Mouse (Mus musculus): ENCODE measurements around the gene Sh3bp5.
"Not testable (repeated sequence)": the region's sequence is repeated elsewhere in the genome, so short reads cannot be mapped to it uniquely, and the experiment has no call there.

The Sh3bp5 gene

GRCm38 (mm10) chr14:31435930-31436693, at the start of gene Sh3bp5:
Sh3bp5 (minus strand) TSS chr14:31436078.
- peak; percentile 93 to 96 for DNase-seq

GRCm38 (mm10) chr14:31482417-31482816, 46.5 kb upstream of the Sh3bp5 start:
- no peak for DNase-seq

- no peak for DNase-seq
These were observed 37.4 kb upstream of the Sh3bp5 start for GRCm38 (mm10) chr14:31473297-31473696.

- DNase-seq = peak; percentile 36 to 70
These were observed 36.7 kb upstream of the Sh3bp5 start for GRCm38 (mm10) chr14:31472451-31473061.

- DNase-seq = no peak
These were observed 33.8 kb upstream of the Sh3bp5 start for GRCm38 (mm10) chr14:31469711-31470110.

- DNase-seq = peak in 1 of 2 experiments; percentile 35
These were observed 28.3 kb upstream of the Sh3bp5 start for GRCm38 (mm10) chr14:31464176-31464575.

GRCm38 (mm10) chr14:31462886-31463285, 27.0 kb upstream of the Sh3bp5 start:
- no peak for DNase-seq

GRCm38 (mm10) chr14:31462226-31462625, 26.3 kb upstream of the Sh3bp5 start:
- peak in 1 of 2 experiments; percentile 13 for DNase-seq

- no peak for DNase-seq
These were observed 22.1 kb upstream of the Sh3bp5 start for GRCm38 (mm10) chr14:31458006-31458405.

GRCm38 (mm10) chr14:31456064-31456721, 20.3 kb upstream of the Sh3bp5 start:
- DNase-seq = no peak

GRCm38 (mm10) chr14:31454849-31455566, 19.1 kb upstream of the Sh3bp5 start:
- DNase-seq = peak in 1 of 2 experiments; percentile 52

GRCm38 (mm10) chr14:31453946-31454345, 18.1 kb upstream of the Sh3bp5 start:
- not testable (repeated sequence) for DNase-seq

- DNase-seq = no peak
These were observed 13.1 kb upstream of the Sh3bp5 start for GRCm38 (mm10) chr14:31448994-31449393.

- DNase-seq = no peak
These were observed 7.7 kb upstream of the Sh3bp5 start for GRCm38 (mm10) chr14:31443616-31444015.

- no peak for DNase-seq
These were observed 4.8 kb upstream of the Sh3bp5 start for GRCm38 (mm10) chr14:31440725-31441124.

GRCm38 (mm10) chr14:31440230-31440629, 4.4 kb upstream of the Sh3bp5 start:
- DNase-seq = peak in 1 of 2 experiments; percentile 41

- peak; percentile 36 to 59 for DNase-seq
These were observed 3.4 kb upstream of the Sh3bp5 start for GRCm38 (mm10) chr14:31439279-31439678.

- no peak for DNase-seq
These were observed 2.1 kb upstream of the Sh3bp5 start for GRCm38 (mm10) chr14:31437826-31438529.

GRCm38 (mm10) chr14:31435018-31435915, 611 bp downstream of the Sh3bp5 start:
- DNase-seq = peak; percentile 37 to 51

GRCm38 (mm10) chr14:31434426-31434825, 1.5 kb downstream of the Sh3bp5 start:
- DNase-seq = peak; percentile 34 to 71

- DNase-seq = peak; percentile 74 to 77
These were observed 2.0 kb downstream of the Sh3bp5 start for GRCm38 (mm10) chr14:31433851-31434360.
